Mouse (Mus musculus) E14TG2a.4 (cell line): Measurements from ENCODE around the gene Rab4b.

ENCODE experiments used
- H3K27me3 ChIP-seq: 2 replicates; pipeline ENCODE4 v1.6.1; 2014; ENCODE audit warnings: low read length, control low read depth; ENCODE audit not compliant: insufficient read depth
- H3K36me3 ChIP-seq: 2 replicates; pipeline ENCODE4 v1.6.1; 2014; ENCODE audit warnings: low read length, control low read depth; ENCODE audit not compliant: insufficient read depth
- H3K4me1 ChIP-seq: replicated peaks from 2 replicates; pipeline ENCODE4 v1.6.1; 2014; ENCODE audit warnings: low read depth, low read length, control low read depth
- H3K4me3 ChIP-seq: replicated peaks from 2 replicates; pipeline ENCODE4 v1.5.1; 2014; ENCODE audit warnings: mild to moderate bottlenecking, low read length
- H3K9me3 ChIP-seq: 2 replicates; pipeline ENCODE4 v1.6.1; 2014; ENCODE audit warnings: low read length, control low read depth
- CTCF ChIP-seq: conservative IDR thresholded peaks from 2 replicates; pipeline ENCODE4 v1.5.1; 2014; ENCODE audit warnings: low read length
- NANOG ChIP-seq: IDR thresholded peaks from 2 replicates; pipeline ENCODE4 v1.6.1; 2014; ENCODE audit warnings: borderline replicate concordance, low read length, mixed read lengths
- POU5F1 ChIP-seq: IDR thresholded peaks from 2 replicates; pipeline ENCODE4 v1.6.1; 2014; ENCODE audit warnings: low read length, borderline replicate concordance

Rab4b gene

DNA sequence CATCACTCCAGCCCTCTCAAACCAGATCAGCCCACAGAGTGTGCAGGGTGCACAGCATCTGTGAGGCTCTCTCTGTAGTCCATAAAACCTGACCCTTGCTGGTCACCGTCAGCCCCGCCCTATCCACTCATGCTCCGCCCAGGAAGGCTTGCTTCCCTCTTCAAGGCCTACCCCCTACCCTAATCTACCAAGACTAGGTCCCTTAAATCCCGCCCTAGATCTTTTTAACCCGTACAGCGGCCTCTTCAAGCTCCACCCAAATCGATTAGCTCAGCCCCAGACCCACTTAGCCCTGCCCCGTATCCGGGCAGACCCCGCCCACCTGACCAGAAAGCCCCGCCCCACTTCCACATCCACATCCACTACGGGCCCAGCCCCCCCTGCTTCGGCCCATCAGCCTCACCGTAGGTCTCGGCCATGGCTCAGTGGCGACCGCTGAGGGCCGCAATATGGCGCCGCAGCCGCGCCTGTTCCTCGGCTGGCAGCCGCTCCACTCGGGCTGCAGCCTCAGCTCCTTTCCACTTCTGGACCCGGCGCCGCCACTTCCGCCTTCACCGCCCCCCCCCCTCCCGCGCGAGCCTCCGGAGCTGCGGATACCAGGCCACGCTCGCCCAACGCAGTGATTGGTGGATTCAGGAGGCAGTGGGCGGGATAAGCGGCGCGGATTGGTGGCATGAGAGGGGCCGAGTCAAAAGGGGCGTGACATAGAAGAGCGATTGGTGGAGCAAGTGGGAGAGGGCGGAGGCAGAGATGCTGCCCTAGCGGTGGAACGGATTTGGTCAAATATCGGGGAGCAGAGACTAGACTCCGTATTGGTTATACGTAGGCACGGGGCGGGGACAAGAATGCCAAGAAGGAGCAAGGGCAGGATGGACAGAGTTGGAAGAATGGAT, at the start of gene Rab4b:
Gene Rab4b (minus strand): TSS at position 573 of the 893 bp plus-strand sequence.
- Histone ChIP-seq H3K36me3 (peaks cover 28% of the 10 kb centered on the region), H3K4me1 (peaks cover 83% of the 10 kb centered on the region), H3K4me3 (peak within 1 kb of the TSS; percentile 88), H3K9me3 (no peaks in the 10 kb centered on the region), H3K27me3 (no peaks in the 10 kb centered on the region)
- TF ChIP-seq POU5F1 (no peak), CTCF (peak; percentile 24)

DNA sequence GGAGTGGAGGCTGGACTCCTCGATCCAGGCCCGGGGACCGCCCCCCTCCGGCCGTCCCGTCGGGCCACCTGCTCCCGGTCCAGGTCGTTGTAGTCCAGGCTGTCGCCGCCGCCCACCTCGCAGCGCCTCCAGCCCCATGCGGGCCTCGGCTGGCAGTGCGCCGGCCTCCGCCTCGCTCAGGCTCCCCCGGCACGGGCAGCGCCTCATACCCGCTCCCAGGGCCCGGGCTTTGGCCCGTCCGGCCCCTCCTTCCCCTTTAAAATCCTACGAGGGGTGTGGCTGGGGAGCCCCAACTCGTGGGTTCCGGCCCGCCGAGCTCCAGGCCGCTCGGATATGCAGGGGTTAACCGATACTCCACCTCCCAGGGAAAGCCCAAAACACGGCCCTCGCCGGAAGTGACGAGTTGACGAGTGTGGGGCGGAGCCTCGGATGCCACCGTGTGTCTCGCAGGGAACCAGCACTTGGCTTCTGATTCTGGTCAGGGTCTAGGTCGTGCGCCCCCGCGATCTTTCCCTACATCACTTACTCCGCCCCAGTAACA, 49.7 kb upstream of the Rab4b start, which contains the start of gene Itpkc:
Gene Itpkc (minus strand): TSS at position 381 of the 541 bp plus-strand sequence.
- Histone ChIP-seq H3K36me3 (peaks cover 17% of the 10 kb centered on the region), H3K9me3 (no peaks in the 10 kb centered on the region), H3K4me3 (peak within 1 kb of the TSS; percentile 95), H3K27me3 (peaks cover 5% of the 10 kb centered on the region), H3K4me1 (peaks cover 79% of the 10 kb centered on the region)
- no peak for TF ChIP-seq POU5F1
- no peak for TF ChIP-seq CTCF

DNA sequence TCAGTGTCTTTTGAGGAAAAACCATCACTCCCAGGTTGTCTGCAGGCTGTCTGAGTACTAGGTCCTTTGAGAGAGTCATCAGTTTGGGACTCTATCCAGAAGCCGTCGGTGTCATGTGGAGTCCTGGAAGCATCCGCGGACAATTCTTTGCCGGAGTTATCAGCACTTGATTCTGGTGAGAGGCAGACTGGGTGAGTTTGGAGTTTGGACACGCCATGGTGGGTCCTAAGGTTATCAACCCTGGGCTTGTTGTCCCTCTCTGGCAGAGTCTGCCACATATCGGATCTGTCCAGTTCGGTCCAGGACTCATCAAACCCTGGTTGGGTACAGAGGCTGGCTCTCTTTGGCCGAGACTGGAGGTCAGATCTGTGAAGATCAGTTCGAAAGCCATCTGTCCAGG, 49.0 kb upstream of the Rab4b start:
- H3K36me3 ChIP-seq, result peaks cover 23% of the 10 kb centered on the region
- TF ChIP-seq CTCF (no peak), POU5F1 (no peak), NANOG (no peak)
- H3K4me3 ChIP-seq, result peak overlapping the region; percentile 95
- H3K4me1 ChIP-seq, result peaks cover 84% of the 10 kb centered on the region
- H3K9me3 ChIP-seq, result no peaks in the 10 kb centered on the region
- H3K27me3 ChIP-seq, result peaks cover 5% of the 10 kb centered on the region

DNA sequence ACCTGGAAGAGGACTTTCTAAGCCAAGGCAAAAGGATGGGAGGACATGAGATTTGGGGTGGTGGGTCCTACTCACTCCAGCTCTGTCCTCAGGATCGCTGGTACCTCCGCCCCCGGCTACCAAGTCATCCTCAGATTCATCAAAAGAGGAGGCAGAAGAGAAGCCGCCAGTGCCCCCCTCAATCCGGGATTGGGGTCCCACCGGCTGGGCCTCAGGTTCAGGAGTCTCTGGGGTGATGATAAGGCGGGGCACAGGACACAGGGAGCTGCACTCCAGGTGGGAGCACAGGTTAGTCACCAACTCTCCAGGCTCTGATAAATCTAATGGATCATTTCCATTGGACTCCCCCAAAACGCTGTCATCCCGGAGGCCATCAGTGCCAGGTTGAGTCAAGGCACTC, 48.6 kb upstream of the Rab4b start:
- Histone ChIP-seq H3K4me3 (peak overlapping the region; percentile 95), H3K4me1 (peaks cover 84% of the 10 kb centered on the region), H3K36me3 (peaks cover 27% of the 10 kb centered on the region), H3K27me3 (peaks cover 5% of the 10 kb centered on the region), H3K9me3 (no peaks in the 10 kb centered on the region)
- TF ChIP-seq NANOG (no peak), CTCF (no peak), POU5F1 (no peak)

DNA sequence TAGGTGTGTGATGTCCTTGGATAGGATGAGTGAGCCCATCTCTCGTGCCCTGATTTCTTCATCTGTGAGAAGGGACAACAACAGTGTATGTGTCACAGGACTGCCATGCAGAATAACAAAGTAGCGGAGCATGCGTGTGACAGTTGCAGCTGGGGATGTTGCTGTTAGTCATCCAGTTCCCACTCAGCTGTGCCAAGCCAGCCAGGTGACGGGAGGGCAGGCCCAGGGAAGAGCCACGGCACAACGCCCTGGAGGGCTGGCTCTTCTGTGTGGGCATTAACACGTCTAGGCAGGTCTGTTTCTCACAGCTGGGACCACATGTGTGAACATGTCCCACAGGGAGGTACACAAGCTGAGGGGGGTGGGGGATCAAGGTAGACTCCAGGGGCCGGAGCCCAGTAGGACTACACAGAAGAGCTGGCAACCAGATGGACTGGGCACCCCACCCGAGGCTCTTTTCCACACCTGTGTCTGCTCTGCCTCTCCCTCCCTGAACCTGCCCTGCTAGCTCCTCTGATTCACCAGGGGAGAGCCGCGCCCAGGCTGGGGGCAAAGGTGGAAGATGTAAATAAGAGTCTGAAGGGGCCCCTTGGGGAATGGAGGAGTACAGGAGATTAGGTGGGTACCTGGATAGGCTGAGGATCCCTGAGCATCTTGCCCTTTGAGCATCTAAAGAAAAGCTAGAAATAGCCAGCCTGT, 46.3 kb upstream of the Rab4b start:
- Histone ChIP-seq H3K4me3 (peak overlapping the region; percentile 32), H3K9me3 (no peaks in the 10 kb centered on the region), H3K36me3 (peaks cover 38% of the 10 kb centered on the region), H3K4me1 (peaks cover 88% of the 10 kb centered on the region), H3K27me3 (peaks cover 5% of the 10 kb centered on the region)
- no peak for TF ChIP-seq CTCF

DNA sequence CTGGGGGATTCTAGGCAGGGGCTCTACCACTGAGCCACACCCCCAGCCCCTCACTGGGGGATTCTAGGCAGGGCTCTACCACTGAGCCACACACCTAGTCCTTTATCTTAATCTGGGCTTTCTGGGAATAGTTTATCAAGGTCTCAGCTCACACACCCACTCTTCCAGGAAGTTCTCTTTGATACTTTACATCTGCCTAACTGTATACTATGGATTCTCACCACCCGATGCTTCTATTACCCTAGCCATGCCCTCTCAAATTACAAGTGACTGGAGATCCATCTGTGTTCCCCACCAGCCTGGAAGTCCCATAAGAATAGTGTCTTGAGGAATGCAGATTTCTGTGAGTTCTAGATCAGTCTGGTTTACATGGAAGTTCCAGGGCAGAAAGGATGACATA, 43.8 kb upstream of the Rab4b start:
- H3K4me1 ChIP-seq, result peaks cover 86% of the 10 kb centered on the region
- peaks cover 5% of the 10 kb centered on the region for H3K27me3 ChIP-seq
- H3K4me3 ChIP-seq, result no peak overlapping the region
- H3K9me3 ChIP-seq, result no peaks in the 10 kb centered on the region
- TF ChIP-seq CTCF, result no peak
- no peak for TF ChIP-seq POU5F1
- no peak for TF ChIP-seq NANOG
- H3K36me3 ChIP-seq, result peaks cover 61% of the 10 kb centered on the region

DNA sequence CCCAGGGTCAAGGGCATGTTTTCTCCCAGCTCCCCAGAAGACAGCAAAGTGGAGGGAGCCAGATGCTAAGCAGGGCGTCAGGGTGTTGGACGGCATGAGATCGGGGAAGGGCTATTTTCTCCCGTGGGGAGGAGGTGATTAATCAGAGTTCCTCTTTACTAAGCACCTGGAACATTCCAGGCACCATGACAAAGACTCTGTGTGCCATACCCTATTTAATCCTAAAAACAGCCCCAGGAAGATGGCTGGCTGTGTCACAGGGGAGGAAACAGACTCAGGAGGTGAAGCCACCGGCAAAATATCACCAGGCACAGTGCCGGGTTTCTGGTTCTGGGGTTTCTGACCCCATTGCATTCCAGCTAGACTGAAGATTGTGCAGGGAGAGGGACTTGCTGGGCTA, 43.2 kb upstream of the Rab4b start:
- no peaks in the 10 kb centered on the region for H3K27me3 ChIP-seq
- TF ChIP-seq POU5F1 (no peak), CTCF (no peak), NANOG (no peak)
- peaks cover 80% of the 10 kb centered on the region for H3K4me1 ChIP-seq
- no peak overlapping the region for H3K4me3 ChIP-seq
- H3K36me3 ChIP-seq, result peaks cover 65% of the 10 kb centered on the region
- H3K9me3 ChIP-seq, result no peaks in the 10 kb centered on the region

DNA sequence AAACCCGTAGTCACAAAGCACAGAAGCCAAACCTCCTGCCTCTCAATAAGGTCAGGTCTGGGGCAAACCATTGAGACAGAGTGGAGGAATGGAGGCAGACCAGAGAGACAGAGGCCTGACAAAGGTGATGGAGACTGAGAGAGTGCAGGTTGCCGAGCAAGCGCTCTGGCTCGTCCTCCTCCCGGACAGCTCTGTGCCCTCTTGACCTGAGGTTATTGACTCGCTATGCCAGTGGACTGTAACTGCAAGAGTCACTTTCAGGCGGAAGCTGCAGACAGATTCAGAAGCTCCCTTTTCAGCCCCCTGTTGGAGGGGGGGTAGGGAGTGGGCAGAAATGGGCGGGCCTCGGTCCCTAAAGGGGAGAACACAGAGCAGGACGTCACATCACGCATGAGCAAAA, 41.2 kb upstream of the Rab4b start:
- peaks cover 63% of the 10 kb centered on the region for H3K4me1 ChIP-seq
- peaks cover 72% of the 10 kb centered on the region for H3K36me3 ChIP-seq
- H3K4me3 ChIP-seq, result no peak overlapping the region
- no peaks in the 10 kb centered on the region for H3K27me3 ChIP-seq
- TF ChIP-seq NANOG (no peak), CTCF (no peak), POU5F1 (no peak)
- no peaks in the 10 kb centered on the region for H3K9me3 ChIP-seq
